Mouse (Mus musculus) neutrophil, adult 5-6 weeks (primary cell): ENCODE results near the gene Alkbh1. TPM values are rescaled to one million over a fixed set of nuclear protein-coding genes. Genes with fewer than 3 reads are reported as not detected.

Experiments used
- ATAC-seq: fragments of 151-379, 151-347 bp; 2 replicates; pipeline ENCODE4 v1.8.0; 2017; ENCODE audit warnings: mild to moderate bottlenecking, moderate TSS enrichment; ENCODE audit not compliant: insufficient number of reproducible peaks, poor library complexity, low FRiP score, severe bottlenecking; ENCODE audit errors: extremely low read depth
- total RNA-seq: library from RNA; stranded (forward); fragments of 200-1000 nt; gene quantifications from 2 replicates; pipeline ENCODE4 v1.2.3, GENCODE M21; 2017

Alkbh1 gene
- total RNA-seq, 1 experiment from 2014 or later = 75.5 TPM

GRCm38 (mm10) chr12:87389231-87389630 lies 54.6 kb downstream of the Alkbh1 start:
- ATAC-seq = no peak

DNA sequence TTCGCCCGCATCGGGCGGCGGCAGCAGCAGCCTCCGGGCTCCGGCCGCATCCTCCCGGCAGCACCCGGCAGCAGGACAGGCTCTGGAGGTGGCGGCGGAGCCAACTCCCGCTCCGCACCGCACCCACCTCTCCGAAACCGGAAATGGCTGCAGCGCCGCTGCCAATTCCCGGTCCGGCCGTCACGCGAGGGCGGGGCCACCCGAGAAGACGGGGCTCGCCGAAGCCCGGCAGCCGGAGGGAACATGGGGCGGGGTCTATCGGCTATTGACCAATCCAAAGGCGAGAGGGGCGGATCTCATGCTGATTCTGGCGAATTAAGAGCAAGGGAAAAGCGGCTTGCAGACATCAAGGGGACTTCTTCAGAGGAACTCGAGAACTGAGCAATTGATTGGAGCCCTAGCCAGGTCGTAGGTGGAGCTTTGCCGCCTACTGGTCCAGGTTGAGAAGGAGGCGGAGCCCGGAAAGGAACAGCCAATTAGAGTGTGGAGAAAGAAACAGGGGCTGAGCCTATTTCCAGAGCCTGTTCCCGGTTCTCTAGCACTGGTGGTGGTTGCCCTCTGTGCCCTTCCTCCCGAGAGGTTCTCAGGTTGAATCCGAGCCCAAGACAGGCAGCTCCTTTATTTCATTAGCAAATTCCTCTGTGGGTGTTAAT lies 55.6 kb downstream of the Alkbh1 start, which contains the start of gene Sptlc2:
Sptlc2 (minus strand) TSS at position 234 of the 653 bp plus-strand sequence.
- peak; percentile 96 for ATAC-seq

GRCm38 (mm10) chr12:87387171-87388121 lies 56.4 kb downstream of the Alkbh1 start:
- no peak for ATAC-seq

DNA sequence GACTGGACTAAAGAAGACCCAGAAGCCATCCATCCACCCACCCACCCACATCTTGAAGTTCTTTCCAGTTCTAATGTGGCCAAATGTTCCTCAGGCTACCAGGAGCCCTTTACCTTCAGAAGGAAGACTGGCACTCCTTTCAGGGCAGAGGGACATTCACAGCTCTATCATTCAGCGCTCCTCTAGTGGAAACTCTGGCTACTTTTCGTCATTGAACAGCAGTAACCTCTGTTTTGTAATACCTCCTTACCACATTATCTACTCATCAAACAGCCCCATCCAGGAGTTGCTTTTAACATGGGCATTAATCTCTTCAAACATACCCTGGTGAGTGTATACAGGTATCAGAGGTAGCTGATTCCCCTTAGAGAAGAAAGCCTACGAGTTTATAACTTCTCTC lies 58.8 kb downstream of the Alkbh1 start:
- no peak for ATAC-seq

GRCm38 (mm10) chr12:87381380-87381682 lies 62.5 kb downstream of the Alkbh1 start:
- ATAC-seq = no peak

GRCm38 (mm10) chr12:87380586-87381379 lies 63.0 kb downstream of the Alkbh1 start:
- no peak for ATAC-seq

DNA sequence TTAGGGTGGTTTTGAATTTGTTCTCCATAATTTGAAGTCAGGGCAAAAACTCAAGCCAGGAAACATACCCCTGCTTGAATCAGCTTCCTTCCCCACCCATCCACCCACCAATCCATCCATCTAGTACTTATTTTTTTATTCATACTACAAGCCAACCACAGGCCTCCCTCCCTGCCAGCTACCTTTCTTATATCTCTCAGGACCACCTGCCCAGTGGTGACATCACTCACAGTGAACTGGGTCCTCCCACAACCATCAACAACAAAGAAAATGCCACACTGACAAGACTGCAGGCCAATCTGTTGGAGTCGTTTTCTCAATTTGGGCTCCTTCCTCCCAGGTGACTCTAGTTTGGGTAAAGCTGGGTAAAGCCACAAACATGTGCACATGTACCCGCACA lies 64.3 kb downstream of the Alkbh1 start:
- ATAC-seq = no peak

Other genes starting within 250 kb of the Alkbh1 start
- 2.0 and 3.5 TPM in 2 replicates for gene Samd15, start 244.3 kb downstream of the Alkbh1 start, total RNA-seq
- gene Tmed8, start 243.6 kb downstream of the Alkbh1 start, total RNA-seq = 43.3 and 44.7 TPM in 2 replicates
- gene Noxred1, start 205.3 kb downstream of the Alkbh1 start, total RNA-seq = 16.8 and 20.3 TPM in 2 replicates
- gene Vipas39, start 177.8 kb downstream of the Alkbh1 start, total RNA-seq = 50.5 and 52.8 TPM in 2 replicates
- gene Ahsa1, start 177.5 kb downstream of the Alkbh1 start, total RNA-seq = 113 and 118 TPM in 2 replicates
- not detected in 2 replicates for gene Ism2, start 144.3 kb downstream of the Alkbh1 start, total RNA-seq
- 133 and 147 TPM in 2 replicates for gene Sptlc2, start 55.7 kb downstream of the Alkbh1 start, total RNA-seq
- 12.0 and 16.2 TPM in 2 replicates for gene Slirp, start 121 bp downstream of the Alkbh1 start, total RNA-seq
- gene Snw1, start 28.3 kb upstream of the Alkbh1 start, total RNA-seq = 120 and 127 TPM in 2 replicates
- not detected in 2 replicates for gene Gm5788, start 50.7 kb upstream of the Alkbh1 start, total RNA-seq
- gene Gm8300, start 70.3 kb upstream of the Alkbh1 start, total RNA-seq = not detected in 2 replicates
- not detected in 2 replicates for gene Oog1, start 158.7 kb upstream of the Alkbh1 start, total RNA-seq
- gene Gm4027, start 174.9 kb upstream of the Alkbh1 start, total RNA-seq = not detected in 2 replicates
- gene Gm16381, start 200.6 kb upstream of the Alkbh1 start, total RNA-seq = not detected in 2 replicates